Mouse (Mus musculus): ENCODE data around the gene Irs1. TPM values are rescaled to one million over a fixed set of nuclear protein-coding genes. Genes with fewer than 3 reads are reported as not detected.
A peak's percentile ranks its signal among the peaks of the same experiment; 100 is the strongest.

Gene Irs1
- total and polyA plus RNA-seq, 2 experiments: 7.6 to 8.2 TPM

- Histone ChIP-seq H3K27me3 (ENCODE audit: control insufficient read depth, insufficient read depth, low read length) (no peaks in the 10 kb centered on the region), H3K4me1 (ENCODE audit: control insufficient read depth, insufficient read depth, low read length) (peaks cover 39% of the 10 kb centered on the region), H3K4me3 (ENCODE audit: insufficient read depth, low read depth, low read length) (peak overlapping the region; percentile 29; the same call in 1 of the 2 replicates), H3K79me2 (ENCODE audit: control insufficient read depth, insufficient read depth, low read length) (peaks cover 36% of the 10 kb centered on the region), H3K9ac (ENCODE audit: low read depth, low read length) (peak overlapping the region; percentile 23; the same call in 1 of the 2 replicates), H3K36me3 (ENCODE audit: control insufficient read depth, insufficient read depth, low read length) (no peaks in the 10 kb centered on the region), H3K27ac (replicated peaks; ENCODE audit: insufficient read depth, low read depth, low read length) (no peak overlapping the region)
- TF ChIP-seq POLR2A (IDR thresholded peaks at IDR 0.05; ENCODE audit: extremely low read depth, insufficient read depth, low read length) (no peak), CTCF (IDR thresholded peaks at IDR 0.05; ENCODE audit: low read depth, low read length) (no peak)
- 75% methylated on average over 16 of the region's 16 CpGs for WGBS
- no peak for DNase-seq (ENCODE audit: extremely low read depth, low read depth, low spot score)
Observed at GRCm38 (mm10) chr1:82287776-82288325, 3.4 kb downstream of the Irs1 start.

GRCm38 (mm10) chr1:82287052-82287775, 4.0 kb downstream of the Irs1 start:
- peak overlapping the region; percentile 58 for H3K9ac ChIP-seq (ENCODE audit: low read depth, low read length)
- 37% methylated on average over 22 of the region's 22 CpGs for WGBS
- H3K4me3 ChIP-seq (ENCODE audit: insufficient read depth, low read depth, low read length): peak overlapping the region; percentile 56
- H3K79me2 ChIP-seq (ENCODE audit: control insufficient read depth, insufficient read depth, low read length): peaks cover 37% of the 10 kb centered on the region
- peak; percentile 56 for DNase-seq (ENCODE audit: extremely low read depth, low read depth, low spot score)
- H3K4me1 ChIP-seq (ENCODE audit: control insufficient read depth, insufficient read depth, low read length): peaks cover 41% of the 10 kb centered on the region
- H3K27me3 ChIP-seq (ENCODE audit: control insufficient read depth, insufficient read depth, low read length): no peaks in the 10 kb centered on the region
- no peaks in the 10 kb centered on the region for H3K36me3 ChIP-seq (ENCODE audit: control insufficient read depth, insufficient read depth, low read length)
- TF ChIP-seq CTCF (IDR thresholded peaks at IDR 0.05; ENCODE audit: low read depth, low read length): no peak
- peak overlapping the region; percentile 87 for H3K27ac ChIP-seq (replicated peaks; ENCODE audit: insufficient read depth, low read depth, low read length)

GRCm38 (mm10) chr1:82286190-82287051, 4.8 kb downstream of the Irs1 start:
- H3K4me1 ChIP-seq (ENCODE audit: control insufficient read depth, insufficient read depth, low read length): peaks cover 43% of the 10 kb centered on the region
- TF ChIP-seq POLR2A (IDR thresholded peaks at IDR 0.05; ENCODE audit: extremely low read depth, insufficient read depth, low read length) (no peak), CTCF (IDR thresholded peaks at IDR 0.05; ENCODE audit: low read depth, low read length) (no peak)
- H3K79me2 ChIP-seq (ENCODE audit: control insufficient read depth, insufficient read depth, low read length): peaks cover 42% of the 10 kb centered on the region
- H3K27ac ChIP-seq (replicated peaks; ENCODE audit: insufficient read depth, low read depth, low read length): peak overlapping the region; percentile 87
- peak overlapping the region; percentile 56 for H3K4me3 ChIP-seq (ENCODE audit: insufficient read depth, low read depth, low read length)
- H3K27me3 ChIP-seq (ENCODE audit: control insufficient read depth, insufficient read depth, low read length): no peaks in the 10 kb centered on the region
- no peaks in the 10 kb centered on the region for H3K36me3 ChIP-seq (ENCODE audit: control insufficient read depth, insufficient read depth, low read length)
- 13% methylated on average over 15 of the region's 15 CpGs for WGBS
- peak overlapping the region; percentile 58 for H3K9ac ChIP-seq (ENCODE audit: low read depth, low read length)
- DNase-seq (ENCODE audit: extremely low read depth, low read depth, low spot score): peak; percentile 79

GRCm38 (mm10) chr1:82285461-82286189, 5.6 kb downstream of the Irs1 start:
- 19% methylated on average over 5 of the region's 5 CpGs for WGBS
- Histone ChIP-seq H3K27ac (replicated peaks; ENCODE audit: insufficient read depth, low read depth, low read length) (peak overlapping the region; percentile 87), H3K4me1 (ENCODE audit: control insufficient read depth, insufficient read depth, low read length) (peaks cover 43% of the 10 kb centered on the region), H3K36me3 (ENCODE audit: control insufficient read depth, insufficient read depth, low read length) (no peaks in the 10 kb centered on the region), H3K9ac (ENCODE audit: low read depth, low read length) (peak overlapping the region; percentile 77), H3K27me3 (ENCODE audit: control insufficient read depth, insufficient read depth, low read length) (no peaks in the 10 kb centered on the region), H3K4me3 (ENCODE audit: insufficient read depth, low read depth, low read length) (peak overlapping the region; percentile 56), H3K79me2 (ENCODE audit: control insufficient read depth, insufficient read depth, low read length) (peaks cover 42% of the 10 kb centered on the region)
- TF ChIP-seq CTCF (IDR thresholded peaks at IDR 0.05; ENCODE audit: low read depth, low read length): no peak
- no peak for TF ChIP-seq POLR2A (IDR thresholded peaks at IDR 0.05; ENCODE audit: extremely low read depth, insufficient read depth, low read length)
- peak; percentile 63 for DNase-seq (ENCODE audit: extremely low read depth, low read depth, low spot score)

- Histone ChIP-seq H3K36me3 (ENCODE audit: control insufficient read depth, insufficient read depth, low read length) (no peaks in the 10 kb centered on the region; the same call in 1 of the 2 replicates), H3K27ac (replicated peaks; ENCODE audit: insufficient read depth, low read depth, low read length) (peak overlapping the region; percentile 71), H3K4me3 (ENCODE audit: insufficient read depth, low read depth, low read length) (peak overlapping the region; percentile 51), H3K9ac (ENCODE audit: low read depth, low read length) (peak overlapping the region; percentile 15), H3K4me1 (ENCODE audit: control insufficient read depth, insufficient read depth, low read length) (peaks cover 40% of the 10 kb centered on the region), H3K79me2 (ENCODE audit: control insufficient read depth, insufficient read depth, low read length) (peaks cover 36% of the 10 kb centered on the region), H3K27me3 (ENCODE audit: control insufficient read depth, insufficient read depth, low read length) (no peaks in the 10 kb centered on the region)
- 14% methylated on average over 4 of the region's 4 CpGs for WGBS
- no peak for TF ChIP-seq POLR2A (IDR thresholded peaks at IDR 0.05; ENCODE audit: extremely low read depth, insufficient read depth, low read length)
- TF ChIP-seq CTCF (IDR thresholded peaks at IDR 0.05; ENCODE audit: low read depth, low read length): no peak
- DNase-seq (ENCODE audit: extremely low read depth, low read depth, low spot score): peak; percentile 82
Observed at GRCm38 (mm10) chr1:82284403-82284802, 6.8 kb downstream of the Irs1 start.
